Mouse (Mus musculus): ENCODE measurements around the gene Gpr3. TPM values are rescaled to one million over a fixed set of nuclear protein-coding genes. Genes with fewer than 3 reads are reported as not detected.

Gpr3 gene
- polyA plus RNA-seq, 1 experiment from 2014 or later = 0.62 TPM

DNA sequence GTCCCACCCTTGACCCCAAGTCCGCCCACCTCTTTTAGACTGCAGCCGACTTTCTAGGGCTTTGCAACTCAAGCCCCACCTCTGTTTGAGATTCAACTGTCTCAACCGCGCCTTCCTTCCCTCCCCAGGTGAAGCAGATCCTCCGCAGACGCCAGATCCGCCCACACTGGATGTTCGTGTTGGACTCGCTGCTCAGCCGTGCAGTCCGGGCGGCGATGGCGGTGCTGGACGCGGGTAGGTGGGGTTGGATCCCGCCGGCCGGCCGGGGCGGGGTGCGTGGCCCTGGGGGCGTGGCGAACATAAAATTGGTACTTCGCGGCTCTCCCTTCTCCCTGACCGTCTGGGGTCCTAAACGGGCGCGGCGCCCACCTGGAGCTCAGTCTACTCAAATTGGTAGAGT lies 38.9 kb upstream of the Gpr3 start:
- Histone ChIP-seq H3K4me2 (ENCODE audit: low read length) (peak overlapping the region; percentile 52), H3K9me3 (replicated peaks; ENCODE audit: control insufficient read depth, low read length) (no peaks in the 10 kb centered on the region), H3K4me3 (ENCODE audit: low read depth, low read length) (peak overlapping the region; percentile 27), H3K4me1 (ENCODE audit: control insufficient read depth, insufficient read depth, low read length) (peaks cover 4% of the 10 kb centered on the region), H3K27ac (ENCODE audit: low read depth, low read length) (no peak overlapping the region), H3K9ac (ENCODE audit: low read length) (peak overlapping the region; percentile 49), H3K27me3 (replicated peaks; ENCODE audit: control insufficient read depth, insufficient read depth, low read length) (peaks cover 33% of the 10 kb centered on the region), H3K36me3 (ENCODE audit: control insufficient read depth, insufficient read depth, low read length) (no peaks in the 10 kb centered on the region)
- DNase-seq (ENCODE audit: low spot score) (no peak), ATAC-seq (no peak)
- WGBS = 1% methylated on average over 28 of the region's 31 CpGs

DNA sequence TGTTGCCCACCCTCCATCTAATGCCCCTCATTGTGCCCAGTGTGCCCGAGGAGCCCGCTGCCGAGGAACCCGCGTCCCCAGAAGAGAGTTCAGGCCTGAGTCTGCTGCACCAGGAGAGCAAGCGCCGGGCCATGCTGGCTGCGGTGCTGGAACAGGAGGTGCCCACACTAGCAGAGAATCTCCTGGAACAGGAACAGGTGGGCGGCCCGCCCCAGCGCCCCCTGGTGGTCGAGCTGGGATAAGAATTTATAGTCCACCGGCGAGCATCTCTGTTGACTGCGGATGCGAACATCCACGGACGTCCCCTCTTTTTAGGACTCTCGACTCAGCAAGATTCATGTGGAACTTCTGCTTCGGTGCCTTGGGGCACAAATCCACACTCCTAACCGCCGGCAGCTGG lies 38.3 kb upstream of the Gpr3 start:
- no peaks in the 10 kb centered on the region for H3K36me3 ChIP-seq (ENCODE audit: control insufficient read depth, insufficient read depth, low read length)
- no peak overlapping the region for H3K27ac ChIP-seq (ENCODE audit: low read depth, low read length)
- peaks cover 33% of the 10 kb centered on the region for H3K27me3 ChIP-seq (replicated peaks; ENCODE audit: control insufficient read depth, insufficient read depth, low read length)
- H3K4me2 ChIP-seq (ENCODE audit: low read length) = peak overlapping the region; percentile 52
- peak overlapping the region; percentile 27 for H3K4me3 ChIP-seq (ENCODE audit: low read depth, low read length)
- H3K9me3 ChIP-seq (replicated peaks; ENCODE audit: control insufficient read depth, low read length) = no peaks in the 10 kb centered on the region
- peaks cover 4% of the 10 kb centered on the region for H3K4me1 ChIP-seq (ENCODE audit: control insufficient read depth, insufficient read depth, low read length)
- H3K9ac ChIP-seq (ENCODE audit: low read length) = peak overlapping the region; percentile 49; the same call in 1 of the 2 replicates
- WGBS = 2% methylated on average over 22 of the region's 22 CpGs
- ATAC-seq (no peak), DNase-seq (ENCODE audit: low spot score) (peak; percentile 69)

DNA sequence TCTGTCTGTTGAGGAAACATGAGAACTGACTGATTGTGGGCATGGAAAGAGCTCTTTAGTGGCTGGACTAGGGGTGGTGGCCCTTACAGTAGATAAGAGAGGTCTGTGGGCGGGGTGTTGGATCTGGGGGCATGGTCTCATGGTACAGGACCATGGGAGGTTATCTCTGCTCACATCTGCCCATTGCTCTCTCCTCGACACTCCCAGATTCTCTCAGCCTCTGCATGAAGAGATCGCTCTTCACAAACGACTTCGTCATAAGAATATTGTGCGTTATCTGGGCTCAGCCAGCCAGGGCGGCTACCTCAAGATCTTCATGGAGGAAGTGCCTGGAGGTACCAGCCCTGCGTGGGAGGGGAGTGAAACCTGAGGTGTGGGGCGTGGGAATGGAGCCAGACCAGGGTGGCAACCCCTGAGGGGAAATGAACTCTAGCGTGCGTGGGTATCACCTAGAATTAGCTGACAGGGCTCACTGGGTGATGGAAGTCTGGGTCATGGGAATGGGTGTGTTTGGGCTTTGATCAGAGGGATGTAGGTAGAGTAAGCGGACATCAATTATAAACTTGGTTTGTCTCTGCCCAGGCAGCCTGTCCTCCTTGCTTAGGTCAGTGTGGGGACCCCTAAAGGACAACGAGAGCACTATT lies 35.6 kb upstream of the Gpr3 start:
- 79% methylated on average over 13 of the region's 13 CpGs for WGBS
- Histone ChIP-seq H3K27ac (ENCODE audit: low read depth, low read length) (no peak overlapping the region), H3K4me2 (ENCODE audit: low read length) (no peak overlapping the region), H3K36me3 (ENCODE audit: control insufficient read depth, insufficient read depth, low read length) (no peaks in the 10 kb centered on the region), H3K9ac (ENCODE audit: low read length) (no peak overlapping the region), H3K4me1 (ENCODE audit: control insufficient read depth, insufficient read depth, low read length) (peaks cover 4% of the 10 kb centered on the region), H3K27me3 (replicated peaks; ENCODE audit: control insufficient read depth, insufficient read depth, low read length) (peaks cover 43% of the 10 kb centered on the region), H3K4me3 (ENCODE audit: low read depth, low read length) (no peak overlapping the region), H3K9me3 (replicated peaks; ENCODE audit: control insufficient read depth, low read length) (no peaks in the 10 kb centered on the region)
- DNase-seq (ENCODE audit: low spot score) (no peak), ATAC-seq (no peak)

DNA sequence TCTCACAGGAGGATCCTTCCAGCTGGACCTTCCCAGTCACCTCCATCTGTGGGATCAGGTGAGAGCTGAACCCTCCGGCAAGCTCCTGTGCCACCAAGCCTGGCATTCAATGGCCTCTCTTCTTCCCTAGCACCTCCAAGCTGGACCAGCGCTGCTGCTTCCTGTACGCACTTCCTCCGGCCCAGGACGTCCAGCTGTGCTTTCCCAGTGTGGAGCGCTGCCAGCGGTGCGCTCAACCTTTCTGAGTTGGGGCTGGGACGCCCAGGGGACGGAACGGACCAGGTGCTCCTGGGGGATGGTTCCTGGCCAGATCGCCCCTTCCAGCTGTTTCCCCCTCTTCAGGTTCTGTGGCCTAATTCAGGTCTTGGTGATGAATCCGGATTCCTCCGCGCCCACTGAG lies 34.7 kb upstream of the Gpr3 start:
- Histone ChIP-seq H3K27me3 (replicated peaks; ENCODE audit: control insufficient read depth, insufficient read depth, low read length) (peaks cover 45% of the 10 kb centered on the region), H3K27ac (ENCODE audit: low read depth, low read length) (no peak overlapping the region)
- WGBS = 20% methylated on average over 15 of the region's 15 CpGs

DNA sequence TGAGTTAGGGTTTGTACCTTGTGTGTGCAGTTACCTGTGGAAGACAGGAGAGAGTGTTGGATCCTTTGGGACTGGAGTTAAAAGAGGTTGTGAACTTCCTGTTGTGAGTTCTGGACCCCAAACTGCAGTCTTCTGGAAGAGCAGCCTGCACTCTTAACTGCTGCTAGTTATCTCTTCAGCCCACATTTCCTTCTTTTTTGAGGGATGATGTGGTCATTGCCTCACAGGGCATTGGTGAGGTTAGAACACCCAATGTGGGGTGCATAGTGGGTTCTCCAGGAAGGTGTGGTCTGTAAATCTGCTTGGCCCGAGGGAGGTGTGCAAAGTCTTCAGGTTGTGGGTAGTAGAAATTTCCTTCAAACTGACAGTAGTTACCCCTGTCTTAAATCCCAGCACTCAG lies 32.0 kb upstream of the Gpr3 start:
- Histone ChIP-seq H3K4me2 (ENCODE audit: low read length) (no peak overlapping the region), H3K27me3 (replicated peaks; ENCODE audit: control insufficient read depth, insufficient read depth, low read length) (peaks cover 37% of the 10 kb centered on the region), H3K4me3 (ENCODE audit: low read depth, low read length) (no peak overlapping the region), H3K4me1 (ENCODE audit: control insufficient read depth, insufficient read depth, low read length) (no peaks in the 10 kb centered on the region), H3K36me3 (ENCODE audit: control insufficient read depth, insufficient read depth, low read length) (no peaks in the 10 kb centered on the region), H3K27ac (ENCODE audit: low read depth, low read length) (no peak overlapping the region), H3K9ac (ENCODE audit: low read length) (no peak overlapping the region), H3K9me3 (replicated peaks; ENCODE audit: control insufficient read depth, low read length) (no peaks in the 10 kb centered on the region)
- ATAC-seq (no peak), DNase-seq (ENCODE audit: low spot score) (no peak)
- WGBS = 96% methylated on average over 1 of the region's 1 CpGs

More for the DNA sequence above, 34.7 kb upstream of the Gpr3 start:
- H3K36me3 ChIP-seq (ENCODE audit: control insufficient read depth, insufficient read depth, low read length) = no peaks in the 10 kb centered on the region
- no peak for DNase-seq (ENCODE audit: low spot score)
- H3K4me1 ChIP-seq (ENCODE audit: control insufficient read depth, insufficient read depth, low read length) = peaks cover 4% of the 10 kb centered on the region
- H3K9ac ChIP-seq (ENCODE audit: low read length) = no peak overlapping the region
- no peaks in the 10 kb centered on the region for H3K9me3 ChIP-seq (replicated peaks; ENCODE audit: control insufficient read depth, low read length)
- no peak for ATAC-seq
- no peak overlapping the region for H3K4me3 ChIP-seq (ENCODE audit: low read depth, low read length)
- no peak overlapping the region for H3K4me2 ChIP-seq (ENCODE audit: low read length)

DNA sequence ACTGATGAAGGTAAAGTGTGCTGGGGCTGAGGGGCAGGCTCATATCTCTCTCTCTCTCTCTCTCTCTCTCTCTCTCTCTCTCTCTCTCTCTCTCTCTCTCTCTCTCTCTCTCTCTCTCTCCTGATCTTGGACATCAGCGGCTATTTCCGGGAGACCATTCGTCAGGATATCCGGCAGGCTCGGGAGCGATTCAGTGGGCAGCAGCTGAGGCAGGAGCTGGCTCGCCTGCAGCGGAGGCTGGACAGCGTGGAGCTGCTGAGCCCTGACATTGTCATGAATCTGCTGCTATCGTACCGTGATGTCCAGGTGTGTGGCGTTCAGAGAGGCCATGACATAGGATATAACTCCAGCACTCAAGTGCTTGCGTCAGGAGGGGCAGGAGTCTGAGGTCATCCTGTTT lies 31.2 kb upstream of the Gpr3 start:
- Histone ChIP-seq H3K4me3 (ENCODE audit: low read depth, low read length) (no peak overlapping the region), H3K4me2 (ENCODE audit: low read length) (no peak overlapping the region), H3K9me3 (replicated peaks; ENCODE audit: control insufficient read depth, low read length) (no peaks in the 10 kb centered on the region), H3K36me3 (ENCODE audit: control insufficient read depth, insufficient read depth, low read length) (no peaks in the 10 kb centered on the region), H3K9ac (ENCODE audit: low read length) (no peak overlapping the region), H3K27ac (ENCODE audit: low read depth, low read length) (no peak overlapping the region), H3K4me1 (ENCODE audit: control insufficient read depth, insufficient read depth, low read length) (no peaks in the 10 kb centered on the region), H3K27me3 (replicated peaks; ENCODE audit: control insufficient read depth, insufficient read depth, low read length) (peaks cover 42% of the 10 kb centered on the region)
- DNase-seq (ENCODE audit: low spot score) (no peak), ATAC-seq (no peak)
- 65% methylated on average over 13 of the region's 13 CpGs for WGBS

DNA sequence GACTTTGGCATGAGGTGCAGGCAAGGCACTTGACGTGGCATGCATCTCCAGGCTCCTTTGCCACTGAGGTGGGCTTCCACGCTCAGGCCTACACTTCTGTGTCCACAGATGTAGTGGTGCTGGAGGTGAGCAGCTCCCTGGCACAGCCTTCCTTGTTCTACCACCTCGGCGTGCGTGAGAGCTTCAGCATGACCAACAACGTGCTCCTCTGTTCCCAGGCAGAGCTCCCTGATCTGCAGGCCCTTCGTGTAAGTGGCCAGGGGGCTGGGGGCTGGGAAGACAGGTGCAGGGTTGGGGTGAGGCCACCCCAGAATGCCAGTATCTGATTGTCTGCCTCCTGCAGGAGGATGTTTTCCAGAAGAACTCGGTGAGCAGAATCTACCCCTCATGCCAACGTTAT lies 30.4 kb upstream of the Gpr3 start:
- Histone ChIP-seq H3K4me2 (ENCODE audit: low read length) (no peak overlapping the region), H3K4me1 (ENCODE audit: control insufficient read depth, insufficient read depth, low read length) (no peaks in the 10 kb centered on the region), H3K9me3 (replicated peaks; ENCODE audit: control insufficient read depth, low read length) (no peaks in the 10 kb centered on the region), H3K27ac (ENCODE audit: low read depth, low read length) (no peak overlapping the region), H3K27me3 (replicated peaks; ENCODE audit: control insufficient read depth, insufficient read depth, low read length) (peaks cover 42% of the 10 kb centered on the region), H3K9ac (ENCODE audit: low read length) (no peak overlapping the region), H3K4me3 (ENCODE audit: low read depth, low read length) (no peak overlapping the region), H3K36me3 (ENCODE audit: control insufficient read depth, insufficient read depth, low read length) (no peaks in the 10 kb centered on the region)
- ATAC-seq = no peak
- DNase-seq (ENCODE audit: low spot score) = no peak
- 63% methylated on average over 9 of the region's 9 CpGs for WGBS

DNA sequence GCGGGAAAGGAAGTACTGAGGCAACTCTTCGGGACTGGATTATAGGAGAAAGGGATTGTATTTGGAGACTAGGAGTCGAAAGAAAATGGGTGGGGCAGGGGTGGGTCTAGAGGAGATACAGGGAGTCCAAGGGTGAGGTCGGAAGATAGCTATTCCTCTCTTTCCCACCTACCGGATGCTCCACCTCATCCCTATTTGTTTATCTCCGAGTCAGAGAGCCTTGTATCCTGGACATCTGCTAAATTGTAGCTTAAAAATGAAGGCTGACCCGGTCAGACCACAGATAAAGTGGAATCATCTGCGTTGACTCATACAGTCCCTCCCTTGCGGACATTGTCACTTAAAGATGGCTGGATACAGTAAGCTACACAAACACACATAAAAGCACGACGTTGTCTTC lies 29.6 kb upstream of the Gpr3 start:
- peaks cover 42% of the 10 kb centered on the region for H3K27me3 ChIP-seq (replicated peaks; ENCODE audit: control insufficient read depth, insufficient read depth, low read length)

DNA sequence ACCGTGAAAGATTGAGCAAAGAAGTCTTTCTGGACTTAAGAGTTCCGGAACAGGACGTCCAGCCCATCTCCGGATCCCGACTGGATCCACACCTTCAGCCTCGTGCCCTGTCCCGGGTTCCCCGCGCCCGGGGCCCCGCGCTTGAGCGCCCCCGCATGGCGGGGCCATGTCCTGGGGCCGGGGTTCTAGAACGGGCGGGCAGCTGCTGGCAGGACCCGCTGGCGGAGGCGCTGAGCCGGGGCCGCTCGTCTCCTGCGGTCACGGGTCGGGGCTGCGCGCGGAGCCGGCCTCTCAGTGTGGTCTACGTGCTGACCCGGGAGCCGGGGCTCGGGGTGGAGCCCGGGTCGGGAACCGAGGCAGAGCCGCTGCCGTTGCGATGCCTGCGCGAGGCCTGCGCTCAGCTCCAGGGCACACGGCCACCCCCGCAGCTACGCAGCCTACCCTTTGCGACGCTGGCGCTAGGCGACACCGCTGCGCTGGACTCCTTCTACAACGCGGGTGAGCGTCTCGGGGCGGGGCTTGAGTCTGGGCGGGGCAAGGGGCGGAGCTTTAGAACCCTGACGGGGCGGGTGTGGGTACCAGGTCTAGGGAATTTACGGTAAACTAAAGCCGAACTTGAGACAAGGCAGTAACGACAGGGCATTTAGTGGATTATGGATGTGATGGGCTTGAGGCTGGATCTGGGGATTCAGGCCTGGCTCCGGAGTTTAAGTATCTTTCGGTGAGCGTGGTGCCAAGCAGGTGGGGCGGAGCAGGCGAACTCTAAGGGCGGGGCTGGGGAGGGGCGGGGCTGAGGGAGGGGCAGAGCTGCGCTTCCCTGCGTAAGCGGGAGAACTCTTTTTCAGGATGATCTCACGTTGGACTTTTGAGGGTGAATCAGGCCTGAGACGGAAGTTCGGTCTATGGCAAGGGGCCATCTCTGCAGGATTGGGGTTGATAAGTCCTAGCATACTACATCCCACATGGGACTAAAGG lies 28.9 kb upstream of the Gpr3 start:
- peak overlapping the region; percentile 46 for H3K4me3 ChIP-seq (ENCODE audit: low read depth, low read length)
- under 1% methylated on average over 77 of the region's 78 CpGs for WGBS
- peak overlapping the region; percentile 76 for H3K4me2 ChIP-seq (ENCODE audit: low read length)
- no peaks in the 10 kb centered on the region for H3K4me1 ChIP-seq (ENCODE audit: control insufficient read depth, insufficient read depth, low read length)
- peak overlapping the region; percentile 59 for H3K9ac ChIP-seq (ENCODE audit: low read length)
- H3K9me3 ChIP-seq (replicated peaks; ENCODE audit: control insufficient read depth, low read length) = no peaks in the 10 kb centered on the region
- DNase-seq (ENCODE audit: low spot score) = peak; percentile 84
- no peaks in the 10 kb centered on the region for H3K36me3 ChIP-seq (ENCODE audit: control insufficient read depth, insufficient read depth, low read length)
- H3K27ac ChIP-seq (ENCODE audit: low read depth, low read length) = no peak overlapping the region
- H3K27me3 ChIP-seq (replicated peaks; ENCODE audit: control insufficient read depth, insufficient read depth, low read length) = peaks cover 42% of the 10 kb centered on the region
- ATAC-seq = peak; percentile 94

More for the DNA sequence above, 29.6 kb upstream of the Gpr3 start:
- DNase-seq (ENCODE audit: low spot score) (no peak), ATAC-seq (no peak)
- Histone ChIP-seq H3K9ac (ENCODE audit: low read length) (no peak overlapping the region), H3K36me3 (ENCODE audit: control insufficient read depth, insufficient read depth, low read length) (no peaks in the 10 kb centered on the region), H3K9me3 (replicated peaks; ENCODE audit: control insufficient read depth, low read length) (no peaks in the 10 kb centered on the region), H3K27ac (ENCODE audit: low read depth, low read length) (no peak overlapping the region), H3K4me3 (ENCODE audit: low read depth, low read length) (peak overlapping the region; percentile 46; the same call in 1 of the 2 replicates), H3K4me1 (ENCODE audit: control insufficient read depth, insufficient read depth, low read length) (no peaks in the 10 kb centered on the region), H3K4me2 (ENCODE audit: low read length) (peak overlapping the region; percentile 76)
- 35% methylated on average over 11 of the region's 11 CpGs for WGBS
